Mouse (Mus musculus) lung, postnatal 0 days (tissue): Measurements from ENCODE around the gene P2ry10b. TPM values are rescaled to one million over a fixed set of nuclear protein-coding genes. Genes with fewer than 3 reads are reported as not detected.

Experiments
- ATAC-seq: fragments of 200-750 bp; cut with Nextera tagmentation; 2 replicates; pipeline ENCODE4 v1.8.0; 2017; ENCODE audit warnings: moderate library complexity
- DNase-seq: peaks from one replicate; pipeline ENCODE4 v3.0.0-alpha.2; 2016; ENCODE audit warnings: low spot score
- H3K27ac ChIP-seq: fragments of 300-500 bp; sonication (generic); 2 replicates; pipeline ENCODE4 v1.5.1; 2014; ENCODE audit warnings: antibody characterized with exemption, mild to moderate bottlenecking, low read length, mixed read lengths
- H3K27me3 ChIP-seq: fragments of 300-500 bp; sonication (generic); replicated peaks from 2 replicates; pipeline ENCODE4 v1.6.1; 2014; ENCODE audit warnings: low read length, mixed read lengths; ENCODE audit not compliant: insufficient read depth
- H3K36me3 ChIP-seq: fragments of 300-500 bp; sonication (generic); 2 replicates; pipeline ENCODE4 v1.6.1; 2014; ENCODE audit warnings: low read length, mixed read lengths; ENCODE audit not compliant: insufficient read depth
- H3K4me1 ChIP-seq: fragments of 300-500 bp; sonication (generic); 2 replicates; pipeline ENCODE4 v1.6.1; 2014; ENCODE audit warnings: antibody characterized with exemption, low read depth, low read length, mixed read lengths; ENCODE audit not compliant: insufficient read depth
- H3K4me2 ChIP-seq: fragments of 300-500 bp; sonication (generic); replicated peaks from 2 replicates; pipeline ENCODE4 v1.6.1; 2014; ENCODE audit warnings: low read depth, mild to moderate bottlenecking, low read length, moderate library complexity, mixed read lengths
- H3K4me3 ChIP-seq: fragments of 300-500 bp; sonication (generic); 2 replicates; pipeline ENCODE4 v1.5.1; 2014; ENCODE audit warnings: low read depth, low read length
- H3K9ac ChIP-seq: fragments of 300-500 bp; sonication (generic); replicated peaks from 2 replicates; pipeline ENCODE4 v1.6.1; 2014; ENCODE audit warnings: low read depth, mild to moderate bottlenecking
- H3K9me3 ChIP-seq: fragments of 300-500 bp; sonication (generic); 2 replicates; pipeline ENCODE4 v1.6.1; 2016; ENCODE audit warnings: low read length, mixed read lengths
- CTCF ChIP-seq: IDR thresholded peaks from 2 replicates; pipeline ENCODE4 v1.5.1; 2016; ENCODE audit warnings: antibody characterized with exemption, mild to moderate bottlenecking
- EP300 ChIP-seq: IDR thresholded peaks from 2 replicates; pipeline ENCODE4 v1.6.1; 2016; ENCODE audit warnings: antibody characterized with exemption, mild to moderate bottlenecking, control low read depth
- WGBS: fragments of 180-500 bp; shearing (Covaris S2); extraction: QIAGEN DNeasy Blood & Tissue Kit; methylation state at CpG from one replicate; pipeline ENCODE4 v1.1.7; 2014; 5-methylcytosine and 5-hydroxymethylcytosine counted together
- polyA plus RNA-seq: library from polyadenylated mRNA; unstranded; fragments of >200 nt; fragmentation: Nextera tagmentation; extraction: Ambion mirVana; gene quantifications from 2 replicates; pipeline ENCODE4 v1.2.1, GENCODE M21; 2015

The P2ry10b gene
- polyA plus RNA-seq, 1 experiment from 2014 or later = 1.5 TPM

- H3K9ac ChIP-seq = no peak overlapping the region
- no peaks in the 10 kb centered on the region for H3K27me3 ChIP-seq
- WGBS = 44% methylated on average over 4 of the region's 4 CpGs
- ATAC-seq (peak; percentile 75), DNase-seq (peak; percentile 66)
- H3K27ac ChIP-seq = peak overlapping the region; percentile 38; the same call in 1 of the 2 replicates
- no peaks in the 10 kb centered on the region for H3K4me1 ChIP-seq
- H3K4me3 ChIP-seq = no peak overlapping the region
- H3K36me3 ChIP-seq = no peaks in the 10 kb centered on the region
- no peaks in the 10 kb centered on the region for H3K9me3 ChIP-seq
- peak overlapping the region; percentile 25 for H3K4me2 ChIP-seq
- no peak for TF ChIP-seq EP300
- no peak for TF ChIP-seq CTCF
Measured at GRCm38 (mm10) chrX:107150752-107151515, 2.2 kb downstream of the P2ry10b start.

DNA sequence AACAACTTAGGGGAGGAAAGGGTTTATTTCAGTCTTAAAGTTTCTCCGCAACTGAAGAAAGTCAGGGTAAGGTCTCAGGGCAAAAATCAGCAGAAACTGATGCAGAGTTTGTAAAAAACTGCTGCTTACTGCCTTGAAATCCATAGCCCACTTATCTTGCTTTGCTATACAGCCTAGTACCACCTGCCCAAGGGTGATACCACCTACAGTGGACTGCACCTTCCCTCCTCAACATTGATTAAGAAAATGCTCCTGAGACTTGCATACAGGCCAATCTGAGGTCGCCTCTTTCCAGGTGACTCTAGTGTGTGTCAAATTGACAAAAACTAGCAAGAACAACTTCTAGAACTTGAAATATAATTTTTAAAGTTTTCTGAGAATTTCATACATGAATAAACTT, 7.3 kb downstream of the P2ry10b start:
- Histone ChIP-seq H3K9ac (no peak overlapping the region), H3K36me3 (no peaks in the 10 kb centered on the region), H3K27ac (no peak overlapping the region), H3K9me3 (no peaks in the 10 kb centered on the region), H3K4me3 (no peak overlapping the region), H3K4me2 (no peak overlapping the region), H3K4me1 (no peaks in the 10 kb centered on the region), H3K27me3 (no peaks in the 10 kb centered on the region)
- WGBS = 72% methylated on average over 2 of the region's 2 CpGs
- no peak for ATAC-seq
- DNase-seq = no peak
- TF ChIP-seq EP300 = no peak
- no peak for TF ChIP-seq CTCF

GRCm38 (mm10) chrX:107160496-107160895, 11.8 kb downstream of the P2ry10b start:
- no peak for TF ChIP-seq EP300
- peak; percentile 62 for TF ChIP-seq CTCF
- Histone ChIP-seq H3K4me2 (no peak overlapping the region), H3K27me3 (no peaks in the 10 kb centered on the region), H3K4me3 (no peak overlapping the region), H3K36me3 (no peaks in the 10 kb centered on the region), H3K27ac (no peak overlapping the region), H3K9ac (no peak overlapping the region), H3K9me3 (no peaks in the 10 kb centered on the region), H3K4me1 (no peaks in the 10 kb centered on the region)
- 0 out of 2 replicates have a peak, but pooled peaks have one; percentile 30 for ATAC-seq
- DNase-seq = peak; percentile 14

- 12% methylated on average over 1 of the region's 1 CpGs for WGBS
- H3K27ac ChIP-seq = no peak overlapping the region
- no peaks in the 10 kb centered on the region for H3K36me3 ChIP-seq
- TF ChIP-seq CTCF (peak; percentile 55), EP300 (no peak)
- H3K4me1 ChIP-seq = no peaks in the 10 kb centered on the region
- no peak overlapping the region for H3K4me2 ChIP-seq
- no peaks in the 10 kb centered on the region for H3K27me3 ChIP-seq
- peak; percentile 13 for DNase-seq
- no peak overlapping the region for H3K9ac ChIP-seq
- H3K4me3 ChIP-seq = no peak overlapping the region
- no peak for ATAC-seq
- no peaks in the 10 kb centered on the region for H3K9me3 ChIP-seq
Measured at GRCm38 (mm10) chrX:107168281-107168680, 19.6 kb downstream of the P2ry10b start.

GRCm38 (mm10) chrX:107169128-107169527, 20.4 kb downstream of the P2ry10b start:
- no peaks in the 10 kb centered on the region for H3K4me1 ChIP-seq
- no peaks in the 10 kb centered on the region for H3K36me3 ChIP-seq
- TF ChIP-seq CTCF (no peak), EP300 (no peak)
- H3K9me3 ChIP-seq = no peaks in the 10 kb centered on the region
- H3K4me2 ChIP-seq = no peak overlapping the region
- no peak overlapping the region for H3K27ac ChIP-seq
- no peak overlapping the region for H3K9ac ChIP-seq
- no peak for DNase-seq
- H3K27me3 ChIP-seq = no peaks in the 10 kb centered on the region
- ATAC-seq = no peak
- no peak overlapping the region for H3K4me3 ChIP-seq

DNA sequence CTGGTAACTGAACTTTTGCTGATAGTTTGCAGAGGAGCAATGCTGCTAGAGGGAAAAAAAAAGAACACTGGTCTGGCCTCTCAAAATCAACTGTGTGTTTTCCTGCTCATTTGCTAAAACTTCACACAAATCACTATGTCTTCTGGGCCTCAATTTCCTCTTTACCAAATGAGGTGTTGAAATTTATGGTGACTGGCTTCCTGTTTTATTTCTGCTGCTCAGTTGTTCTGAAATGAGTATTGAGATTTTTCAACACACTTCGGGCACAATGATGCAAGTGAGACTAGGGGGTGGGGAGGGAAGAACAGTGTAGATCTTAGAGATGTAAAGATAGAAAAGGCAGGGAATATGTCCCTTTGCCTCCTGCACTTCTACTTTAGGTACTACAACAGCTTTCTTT, 30.0 kb downstream of the P2ry10b start:
- WGBS = 41% methylated on average over 1 of the region's 1 CpGs

More for the DNA sequence above, 30.0 kb downstream of the P2ry10b start:
- no peaks in the 10 kb centered on the region for H3K9me3 ChIP-seq
- DNase-seq (peak; percentile 7), ATAC-seq (no peak)
- H3K4me3 ChIP-seq = no peak overlapping the region
- no peaks in the 10 kb centered on the region for H3K4me1 ChIP-seq
- H3K36me3 ChIP-seq = no peaks in the 10 kb centered on the region
- TF ChIP-seq EP300 = no peak
- no peak for TF ChIP-seq CTCF
- no peak overlapping the region for H3K9ac ChIP-seq
- H3K27ac ChIP-seq = no peak overlapping the region
- H3K27me3 ChIP-seq = no peaks in the 10 kb centered on the region
- no peak overlapping the region for H3K4me2 ChIP-seq
